Mouse (Mus musculus) midbrain, embryonic 10.5 days (tissue): ENCODE results near the gene F2rl3. TPM values are rescaled to one million over a fixed set of nuclear protein-coding genes. Genes with fewer than 3 reads are reported as not detected.

ENCODE experiments used
- DNase-seq: peaks from one replicate; pipeline ENCODE4 v3.0.0-alpha.2; 2017; ENCODE audit warnings: low spot score
- H3K27ac ChIP-seq: fragments of 300-500 bp; sonication (generic); replicated peaks from 2 replicates; pipeline ENCODE4 v1.5.1; 2016; ENCODE audit warnings: mild to moderate bottlenecking
- H3K27me3 ChIP-seq: fragments of 300-500 bp; sonication (generic); 2 replicates; pipeline ENCODE4 v1.6.1; 2016; ENCODE audit warnings: low read depth, mild to moderate bottlenecking; ENCODE audit not compliant: poor library complexity, severe bottlenecking
- H3K36me3 ChIP-seq: fragments of 300-500 bp; sonication (generic); 2 replicates; pipeline ENCODE4 v1.6.1; 2016; ENCODE audit warnings: mild to moderate bottlenecking, moderate library complexity
- H3K4me1 ChIP-seq: fragments of 300-500 bp; sonication (generic); 2 replicates; pipeline ENCODE4 v1.6.1; 2016
- H3K4me3 ChIP-seq: fragments of 300-500 bp; sonication (generic); 2 replicates; pipeline ENCODE4 v1.5.1; 2016; ENCODE audit warnings: mild to moderate bottlenecking, moderate library complexity
- H3K9me3 ChIP-seq: fragments of 300-500 bp; sonication (generic); replicated peaks from 2 replicates; pipeline ENCODE4 v1.6.1; 2016; ENCODE audit warnings: mild to moderate bottlenecking
- WGBS: fragments of 180-500 bp; shearing (Covaris S2); methylation state at CpG from one replicate; pipeline ENCODE4 v1.1.7; 2016; 5-methylcytosine and 5-hydroxymethylcytosine counted together
- polyA plus RNA-seq: library from polyadenylated mRNA; unstranded; fragments of >200 nt; fragmentation: Nextera tagmentation; extraction: Ambion mirVana; gene quantifications from 2 replicates; pipeline ENCODE4 v1.2.1, GENCODE M21; 2016

Gene F2rl3
- polyA plus RNA-seq, 1 experiment from 2014 or later, result 2.4 TPM

GRCm38 (mm10) chr8:72752289-72752688 is 9.4 kb upstream of the F2rl3 start:
- H3K36me3 ChIP-seq, result peaks cover 97% of the 10 kb centered on the region

DNA sequence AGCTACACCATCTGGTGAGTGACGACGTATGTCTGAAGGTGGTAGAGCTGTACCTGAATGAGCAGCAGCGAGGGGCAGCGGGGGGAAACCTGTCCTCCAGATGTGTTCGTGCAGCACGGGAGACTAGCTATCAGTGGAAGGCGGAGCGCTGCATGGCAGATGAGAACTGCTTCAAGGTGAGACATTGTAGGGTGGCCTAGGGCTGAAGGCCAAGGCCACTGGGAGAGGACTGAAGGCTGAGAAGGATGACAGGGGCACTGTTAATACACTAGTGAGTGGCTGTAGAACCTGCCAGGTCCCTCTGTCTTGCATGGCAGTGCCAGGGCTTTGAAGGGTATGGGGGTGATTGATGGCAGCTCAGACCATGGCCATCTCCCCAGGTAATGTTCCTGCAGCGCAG is 8.5 kb upstream of the F2rl3 start:
- peak; percentile 6 for DNase-seq

More at GRCm38 (mm10) chr8:72752289-72752688, 9.4 kb upstream of the F2rl3 start:
- Histone ChIP-seq H3K4me1 (no peaks in the 10 kb centered on the region), H3K4me3 (no peak overlapping the region), H3K27me3 (no peaks in the 10 kb centered on the region), H3K9me3 (no peaks in the 10 kb centered on the region), H3K27ac (no peak overlapping the region)
- WGBS, result 88% methylated on average over 3 of the region's 3 CpGs
- peak; percentile 7 for DNase-seq

DNA sequence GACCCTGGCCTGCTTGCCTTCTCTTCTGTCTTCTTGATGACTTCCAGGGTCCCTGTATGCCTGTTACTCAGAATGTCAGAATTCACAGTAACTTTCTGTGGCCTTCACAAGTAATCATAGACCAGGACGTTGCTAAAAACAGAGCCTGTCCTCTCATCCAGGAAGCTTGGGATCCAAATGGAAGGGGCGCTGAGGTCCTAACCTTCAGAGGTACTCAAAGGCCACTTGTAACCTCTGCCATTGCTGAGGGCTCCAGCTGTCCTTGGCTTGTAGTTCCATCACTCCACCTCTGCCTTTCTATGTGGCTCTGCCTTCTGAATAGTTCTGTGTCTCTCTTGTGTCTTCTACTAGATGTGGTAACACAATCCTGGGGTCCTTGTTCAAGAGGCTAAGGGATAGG is 7.9 kb upstream of the F2rl3 start:
- peaks cover 97% of the 10 kb centered on the region for H3K36me3 ChIP-seq
- DNase-seq, result no peak
- H3K9me3 ChIP-seq, result no peaks in the 10 kb centered on the region
- WGBS, result 97% methylated on average over 2 of the region's 2 CpGs
- H3K4me1 ChIP-seq, result no peaks in the 10 kb centered on the region
- H3K27me3 ChIP-seq, result no peaks in the 10 kb centered on the region
- H3K27ac ChIP-seq, result no peak overlapping the region
- H3K4me3 ChIP-seq, result no peak overlapping the region

More for the DNA sequence above, 8.5 kb upstream of the F2rl3 start:
- peaks cover 97% of the 10 kb centered on the region for H3K36me3 ChIP-seq
- WGBS, result 93% methylated on average over 9 of the region's 9 CpGs
- no peaks in the 10 kb centered on the region for H3K4me1 ChIP-seq
- H3K27ac ChIP-seq, result no peak overlapping the region
- H3K4me3 ChIP-seq, result no peak overlapping the region
- no peaks in the 10 kb centered on the region for H3K9me3 ChIP-seq
- no peaks in the 10 kb centered on the region for H3K27me3 ChIP-seq

GRCm38 (mm10) chr8:72756031-72756430 is 5.6 kb upstream of the F2rl3 start:
- H3K4me3 ChIP-seq, result no peak overlapping the region
- H3K27ac ChIP-seq, result no peak overlapping the region
- no peaks in the 10 kb centered on the region for H3K27me3 ChIP-seq
- H3K9me3 ChIP-seq, result no peaks in the 10 kb centered on the region
- WGBS, result 98% methylated on average over 2 of the region's 2 CpGs
- DNase-seq, result peak; percentile 8
- no peaks in the 10 kb centered on the region for H3K4me1 ChIP-seq
- H3K36me3 ChIP-seq, result peaks cover 83% of the 10 kb centered on the region

- Histone ChIP-seq H3K27me3 (no peaks in the 10 kb centered on the region), H3K4me1 (no peaks in the 10 kb centered on the region), H3K27ac (no peak overlapping the region), H3K9me3 (no peaks in the 10 kb centered on the region), H3K36me3 (peaks cover 74% of the 10 kb centered on the region), H3K4me3 (no peak overlapping the region)
- DNase-seq, result peak; percentile 10
- WGBS, result 95% methylated on average over 35 of the region's 35 CpGs
Measured at GRCm38 (mm10) chr8:72756771-72757390, 4.8 kb upstream of the F2rl3 start.

DNA sequence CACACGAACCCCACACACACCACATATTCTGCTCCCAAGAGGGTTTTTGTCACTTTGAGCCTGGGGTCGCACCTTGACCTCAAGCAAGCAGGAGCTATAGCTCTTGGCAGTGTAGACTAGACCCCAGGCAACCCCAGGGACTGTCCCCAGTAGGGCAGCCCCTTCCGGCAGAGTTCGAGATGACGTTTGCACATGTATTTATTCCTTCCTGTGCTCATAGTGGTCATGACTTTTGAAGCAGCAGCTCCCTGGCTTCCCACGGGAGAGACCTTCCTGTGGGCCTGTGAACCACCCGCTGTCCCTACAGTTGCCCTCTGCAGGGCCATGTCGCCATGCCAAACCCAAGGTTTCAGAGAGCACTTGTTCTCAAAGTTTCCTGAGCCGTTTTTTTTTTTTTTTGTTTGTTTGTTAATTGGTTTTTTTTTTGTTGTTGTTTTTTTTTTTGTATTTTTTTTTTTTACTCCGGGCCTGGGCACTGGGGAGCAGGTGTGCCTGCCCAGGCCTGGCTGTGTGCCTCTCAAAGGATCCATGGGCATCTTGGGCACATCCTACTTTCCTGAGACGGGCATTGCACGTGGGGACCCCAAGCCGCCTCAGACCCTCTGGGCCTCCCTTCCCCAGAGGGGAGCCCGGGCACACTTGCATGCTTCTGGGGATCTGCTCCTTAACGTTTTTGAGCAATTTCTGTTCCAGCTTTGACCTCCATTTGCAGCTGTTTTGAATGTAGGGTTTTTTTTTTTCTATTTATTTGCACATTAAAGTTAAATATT is 4.1 kb upstream of the F2rl3 start:
- H3K27me3 ChIP-seq, result no peaks in the 10 kb centered on the region
- H3K4me3 ChIP-seq, result no peak overlapping the region
- H3K9me3 ChIP-seq, result no peaks in the 10 kb centered on the region
- no peaks in the 10 kb centered on the region for H3K4me1 ChIP-seq
- peaks cover 67% of the 10 kb centered on the region for H3K36me3 ChIP-seq
- 93% methylated on average over 15 of the region's 15 CpGs for WGBS
- H3K27ac ChIP-seq, result no peak overlapping the region
- peak; percentile 9 for DNase-seq

GRCm38 (mm10) chr8:72758310-72758709 is 3.4 kb upstream of the F2rl3 start:
- Histone ChIP-seq H3K27me3 (no peaks in the 10 kb centered on the region), H3K4me1 (no peaks in the 10 kb centered on the region), H3K27ac (no peak overlapping the region), H3K9me3 (no peaks in the 10 kb centered on the region), H3K4me3 (no peak overlapping the region), H3K36me3 (peaks cover 60% of the 10 kb centered on the region)
- peak; percentile 6 for DNase-seq

- H3K27me3 ChIP-seq, result no peaks in the 10 kb centered on the region; the same call in 1 of the 2 replicates
- 89% methylated on average over 3 of the region's 3 CpGs for WGBS
- H3K36me3 ChIP-seq, result peaks cover 43% of the 10 kb centered on the region
- peak; percentile 6 for DNase-seq
- no peaks in the 10 kb centered on the region for H3K4me1 ChIP-seq
- H3K27ac ChIP-seq, result no peak overlapping the region
- no peaks in the 10 kb centered on the region for H3K9me3 ChIP-seq
- H3K4me3 ChIP-seq, result no peak overlapping the region
Measured at GRCm38 (mm10) chr8:72760216-72760615, 1.5 kb upstream of the F2rl3 start.

DNA sequence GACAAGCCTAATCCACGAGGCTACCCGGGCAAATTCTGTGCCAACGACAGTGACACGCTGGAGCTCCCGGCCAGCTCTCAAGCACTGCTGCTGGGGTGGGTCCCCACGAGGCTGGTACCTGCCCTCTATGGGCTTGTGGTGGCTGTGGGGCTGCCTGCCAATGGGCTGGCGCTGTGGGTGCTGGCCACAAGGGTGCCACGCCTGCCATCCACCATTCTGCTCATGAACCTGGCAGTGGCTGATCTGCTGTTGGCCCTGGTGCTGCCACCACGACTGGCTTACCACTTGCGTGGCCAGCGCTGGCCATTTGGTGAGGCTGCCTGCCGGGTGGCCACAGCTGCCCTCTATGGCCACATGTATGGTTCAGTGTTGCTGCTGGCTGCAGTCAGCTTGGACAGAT is 626 bp downstream of the F2rl3 start:
- 91% methylated on average over 12 of the region's 12 CpGs for WGBS
- H3K4me3 ChIP-seq, result no peak overlapping the region
- peaks cover 10% of the 10 kb centered on the region for H3K4me1 ChIP-seq
- H3K36me3 ChIP-seq, result peaks cover 22% of the 10 kb centered on the region
- no peak overlapping the region for H3K27ac ChIP-seq
- no peaks in the 10 kb centered on the region for H3K9me3 ChIP-seq
- DNase-seq, result no peak
- H3K27me3 ChIP-seq, result no peaks in the 10 kb centered on the region; the same call in 1 of the 2 replicates

- no peak for DNase-seq
- no peaks in the 10 kb centered on the region; the same call in 1 of the 2 replicates for H3K27me3 ChIP-seq
- H3K4me3 ChIP-seq, result no peak overlapping the region
- WGBS, result 61% methylated on average over 4 of the region's 4 CpGs
- H3K36me3 ChIP-seq, result no peaks in the 10 kb centered on the region
- no peak overlapping the region for H3K27ac ChIP-seq
- no peaks in the 10 kb centered on the region for H3K9me3 ChIP-seq
- H3K4me1 ChIP-seq, result peaks cover 10% of the 10 kb centered on the region
Measured at GRCm38 (mm10) chr8:72765696-72766095, 4.0 kb downstream of the F2rl3 start.

DNA sequence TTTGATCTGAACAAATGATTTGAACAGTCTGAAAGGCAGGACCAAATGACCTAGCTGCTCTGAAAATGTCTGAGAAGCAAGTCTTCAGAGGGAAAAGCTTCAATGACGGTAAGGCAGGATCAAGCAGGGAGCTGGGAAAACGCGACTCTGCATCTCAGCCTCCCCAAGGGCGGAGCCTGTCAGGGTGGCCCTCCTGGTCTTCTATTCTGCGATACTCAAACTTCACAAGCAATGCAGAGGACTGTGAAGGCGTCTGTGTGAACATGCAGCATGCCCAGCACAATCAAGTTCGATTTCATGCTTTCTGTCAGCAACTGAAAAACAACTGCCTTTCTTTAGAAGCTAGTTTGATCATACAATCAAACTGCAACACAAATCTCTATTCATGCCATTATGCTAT is 5.1 kb downstream of the F2rl3 start:
- Histone ChIP-seq H3K27me3 (no peaks in the 10 kb centered on the region; the same call in 1 of the 2 replicates), H3K27ac (no peak overlapping the region), H3K4me1 (peaks cover 10% of the 10 kb centered on the region), H3K4me3 (no peak overlapping the region), H3K9me3 (no peaks in the 10 kb centered on the region), H3K36me3 (no peaks in the 10 kb centered on the region)
- 42% methylated on average over 7 of the region's 7 CpGs for WGBS
- no peak for DNase-seq

DNA sequence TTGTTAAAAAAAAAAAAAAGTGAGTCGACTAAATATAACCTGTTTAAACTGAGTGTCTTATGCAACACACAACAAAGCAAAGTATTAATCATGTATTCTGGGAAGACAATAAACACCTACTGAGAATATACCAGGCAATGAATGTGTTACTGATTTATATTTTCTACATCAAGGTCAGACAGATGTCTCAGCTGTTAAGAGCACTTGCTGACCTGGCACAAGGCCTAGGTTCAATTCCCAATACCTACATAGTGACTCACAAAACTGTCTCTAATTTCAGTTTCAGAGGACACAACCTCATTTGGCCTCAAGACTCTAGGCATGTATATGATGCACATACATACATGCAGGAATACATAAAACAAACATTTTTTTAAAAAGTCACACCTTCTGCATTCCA is 16.1 kb downstream of the F2rl3 start:
- Histone ChIP-seq H3K27me3 (no peaks in the 10 kb centered on the region), H3K36me3 (no peaks in the 10 kb centered on the region), H3K4me3 (no peak overlapping the region), H3K4me1 (no peaks in the 10 kb centered on the region), H3K27ac (no peak overlapping the region), H3K9me3 (no peaks in the 10 kb centered on the region)
- 88% methylated on average over 1 of the region's 1 CpGs for WGBS
- no peak for DNase-seq

DNA sequence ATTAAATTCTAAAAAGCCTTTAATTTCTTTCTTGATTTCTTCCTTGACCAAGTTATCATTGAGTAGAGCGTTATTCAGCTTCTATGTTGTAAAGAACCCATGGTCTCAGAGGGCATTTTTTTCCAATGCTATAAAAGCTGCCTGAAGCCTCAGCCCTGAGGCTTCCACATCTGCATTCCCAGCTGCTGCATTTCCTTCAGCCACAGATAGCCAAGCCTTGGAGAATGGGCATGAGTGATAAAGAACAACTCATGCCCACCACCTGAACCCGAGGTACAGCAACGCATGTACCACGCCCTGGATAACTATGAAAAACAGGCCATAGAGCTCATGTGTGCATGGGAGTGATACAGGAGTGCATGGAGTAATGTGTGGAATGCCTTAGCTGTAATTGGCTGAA is 19.0 kb downstream of the F2rl3 start:
- Histone ChIP-seq H3K9me3 (no peaks in the 10 kb centered on the region), H3K4me1 (no peaks in the 10 kb centered on the region), H3K4me3 (no peak overlapping the region), H3K36me3 (no peaks in the 10 kb centered on the region), H3K27me3 (no peaks in the 10 kb centered on the region), H3K27ac (no peak overlapping the region)
- DNase-seq, result no peak
- 92% methylated on average over 4 of the region's 4 CpGs for WGBS
